Mouse (Mus musculus): ENCODE results near the gene Calcb.
"Not testable (repeated sequence)": the region's sequence is repeated elsewhere in the genome, so short reads cannot be mapped to it uniquely, and the experiment has no call there.

The Calcb gene

DNA sequence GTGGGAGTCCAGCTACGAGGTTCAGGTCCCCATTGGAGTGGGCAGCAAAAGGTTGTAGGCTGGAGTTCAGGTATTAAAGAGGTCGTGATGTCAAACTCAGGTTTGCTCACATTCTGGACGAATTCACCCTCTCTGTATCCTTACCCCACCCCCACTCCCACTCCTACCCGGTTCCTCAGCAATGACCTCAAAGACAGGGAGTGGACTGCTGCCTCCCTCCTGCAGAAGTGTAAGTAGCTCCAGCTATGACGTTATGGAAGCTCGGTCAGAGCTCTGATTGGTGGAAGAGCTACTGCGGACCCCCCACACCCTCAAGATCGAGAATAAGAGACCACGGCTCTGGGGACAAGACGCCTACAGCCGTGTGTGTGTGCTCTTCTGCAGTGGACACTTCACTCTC, at the start of gene Calcb:
Gene Calcb, plus strand, starts transcription at position 344 of the 400 bp plus-strand sequence.
- DNase-seq = no peak

DNA sequence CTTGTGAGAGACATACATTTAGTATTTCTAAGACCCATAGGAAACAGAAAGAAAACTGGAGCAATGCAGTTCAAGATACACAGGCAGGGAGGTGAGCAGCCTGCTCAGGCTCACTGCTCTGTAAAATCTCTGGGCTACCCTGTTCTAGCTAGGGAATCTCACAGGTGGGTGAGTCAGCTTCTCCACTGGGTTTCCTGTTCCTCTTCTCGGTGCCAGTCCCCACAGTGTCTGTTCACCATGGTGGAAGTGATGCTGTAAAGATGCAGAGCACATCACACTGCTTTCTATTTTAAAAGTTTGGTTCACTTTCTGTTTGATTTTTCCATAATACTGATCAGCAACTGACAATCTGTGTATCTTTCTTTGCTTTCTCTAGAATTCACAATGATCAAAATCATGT, 47.0 kb upstream of the Calcb start:
- no peak for DNase-seq

DNA sequence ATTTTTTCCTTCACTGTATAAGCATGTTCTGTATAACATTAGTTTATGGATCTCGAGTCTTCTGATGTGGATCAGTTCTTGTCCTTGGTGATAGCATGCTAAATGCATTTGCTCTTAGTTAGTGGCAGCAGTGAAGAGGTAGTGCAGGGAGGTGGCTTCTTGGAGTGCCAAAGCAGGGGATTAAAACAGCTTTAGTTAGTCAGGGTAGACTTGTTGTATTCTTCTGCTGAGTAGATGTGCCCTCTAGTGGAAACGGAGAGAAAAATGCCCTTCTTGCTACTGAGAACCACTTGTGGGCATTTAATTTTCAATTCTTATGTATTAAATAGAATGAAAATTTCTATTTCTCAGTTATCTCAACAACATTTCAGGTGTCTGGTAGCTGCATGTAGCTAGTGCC, 45.7 kb upstream of the Calcb start:
- peak; percentile 9 for DNase-seq

DNA sequence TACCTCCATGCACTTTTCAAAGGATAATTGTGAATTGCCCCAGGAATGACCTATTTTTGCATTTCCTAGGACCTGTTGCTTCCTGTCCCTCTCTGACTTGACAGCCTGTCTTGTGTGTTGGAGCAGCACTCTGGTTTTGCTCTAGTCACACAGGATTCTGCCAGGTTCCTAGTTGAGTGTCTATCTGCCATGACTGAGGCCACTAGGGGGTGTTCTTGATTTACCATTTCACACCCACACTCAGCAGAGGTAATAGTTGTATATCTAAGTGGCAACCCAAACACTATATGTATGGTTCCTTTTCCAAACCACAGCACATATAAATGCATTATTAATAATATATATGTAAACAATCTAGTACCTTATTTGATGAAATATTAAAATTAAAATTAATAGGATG, 26.1 kb upstream of the Calcb start:
- DNase-seq = no peak

GRCm38 (mm10) chr7:114700871-114701270, 17.6 kb upstream of the Calcb start:
- no peak for DNase-seq

DNA sequence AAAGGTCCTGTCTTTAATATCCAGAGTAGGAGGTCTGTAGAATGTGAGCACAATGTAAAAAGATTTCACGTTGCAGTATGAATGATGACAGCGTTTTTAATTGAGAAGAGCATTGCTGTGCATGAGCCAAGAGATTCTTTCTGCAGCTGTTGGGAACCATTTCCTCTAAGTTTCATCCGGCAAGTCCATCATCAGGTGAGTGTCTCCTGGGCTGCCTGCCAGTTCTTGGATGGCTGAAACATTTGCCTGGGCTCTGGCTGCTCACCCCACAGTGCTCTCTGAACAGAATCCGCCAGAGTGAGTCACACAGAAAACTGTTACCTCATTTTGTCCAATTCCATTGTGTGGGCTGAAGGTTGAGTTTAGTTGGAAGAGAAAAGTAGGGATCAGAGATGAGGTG, 11.7 kb upstream of the Calcb start:
- no peak for DNase-seq

DNA sequence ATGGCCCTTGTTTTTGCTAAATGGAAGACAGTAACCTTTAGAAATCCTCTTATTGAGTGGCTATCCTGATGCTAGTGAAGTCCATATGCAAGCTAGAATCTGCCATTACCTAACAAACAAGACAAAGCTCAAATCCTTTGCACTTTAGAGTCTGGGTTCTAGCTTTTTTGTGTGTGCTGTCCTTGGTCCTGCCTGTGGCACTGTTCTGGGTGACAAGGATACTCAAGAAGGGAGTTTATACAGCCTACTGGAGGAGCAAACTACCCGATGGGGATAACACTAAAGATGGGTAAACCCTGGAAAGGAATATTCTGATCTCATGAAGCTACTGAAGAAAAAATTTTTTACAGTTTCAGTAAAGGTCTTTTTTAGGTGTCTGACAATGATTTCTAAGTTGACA, 11.0 kb upstream of the Calcb start:
- DNase-seq = no peak

- DNase-seq = no peak
These were observed 8.0 kb upstream of the Calcb start for GRCm38 (mm10) chr7:114710419-114710818.

DNA sequence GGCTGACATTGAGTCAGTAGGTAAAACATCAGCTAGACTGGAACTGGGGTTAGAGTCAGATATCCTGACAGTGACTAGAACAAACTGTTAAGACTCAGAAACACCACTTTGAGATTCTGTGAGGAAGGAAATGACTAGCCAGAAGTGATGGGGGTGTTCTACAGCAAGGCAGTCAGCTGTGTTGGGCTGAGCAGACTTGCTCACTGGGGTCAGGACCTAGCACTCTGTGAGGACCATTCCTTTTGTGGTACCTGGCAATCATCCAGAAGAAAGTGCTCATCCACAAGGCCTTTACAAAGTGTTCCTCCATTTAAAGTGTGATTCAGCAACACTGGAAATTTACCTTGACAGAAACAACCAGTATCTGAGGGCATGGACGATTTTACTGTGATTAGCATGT, 5.9 kb upstream of the Calcb start:
- DNase-seq = no peak

- peak; percentile 25 for DNase-seq
These were observed 1.1 kb downstream of the Calcb start for GRCm38 (mm10) chr7:114719381-114720131.

DNA sequence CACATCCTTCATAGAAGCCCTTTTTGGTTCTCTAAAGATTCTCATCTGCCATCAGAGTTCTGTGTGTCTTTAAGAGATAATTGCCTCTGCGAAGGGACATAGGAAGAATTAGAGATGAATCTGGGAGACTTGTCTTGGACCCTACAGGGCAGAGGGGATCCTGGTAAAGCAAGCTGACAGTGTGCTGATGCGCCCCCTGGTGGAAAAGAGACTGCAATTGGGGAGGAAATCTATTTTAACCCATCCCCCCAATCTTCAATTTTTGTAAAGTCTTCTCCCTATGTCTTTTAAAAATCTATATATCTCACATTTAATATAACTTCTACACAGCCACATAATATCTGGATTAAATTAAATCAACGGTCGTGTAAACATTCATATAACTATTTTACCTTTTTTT, 11.3 kb downstream of the Calcb start:
- not testable (repeated sequence) for DNase-seq

DNA sequence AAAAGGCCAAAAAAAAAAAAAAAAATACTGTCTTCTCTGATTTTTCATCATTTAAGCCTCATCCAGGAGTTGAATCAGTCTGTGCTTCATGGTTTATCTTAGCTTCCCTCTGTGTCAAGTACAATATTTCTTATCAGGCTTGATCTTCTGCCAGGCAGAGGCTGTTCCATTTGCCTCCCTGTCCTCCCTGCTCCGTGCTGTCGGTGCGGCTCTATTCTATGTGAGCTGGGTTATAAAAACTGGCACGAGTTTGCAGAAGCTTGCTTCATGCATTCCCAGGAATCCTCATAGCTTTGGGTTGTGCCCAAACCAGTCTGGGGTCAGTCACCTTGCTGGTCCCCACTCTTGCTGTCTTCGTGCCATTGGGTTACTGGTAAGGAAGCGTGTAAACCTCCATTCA, 12.7 kb downstream of the Calcb start:
- DNase-seq = no peak

DNA sequence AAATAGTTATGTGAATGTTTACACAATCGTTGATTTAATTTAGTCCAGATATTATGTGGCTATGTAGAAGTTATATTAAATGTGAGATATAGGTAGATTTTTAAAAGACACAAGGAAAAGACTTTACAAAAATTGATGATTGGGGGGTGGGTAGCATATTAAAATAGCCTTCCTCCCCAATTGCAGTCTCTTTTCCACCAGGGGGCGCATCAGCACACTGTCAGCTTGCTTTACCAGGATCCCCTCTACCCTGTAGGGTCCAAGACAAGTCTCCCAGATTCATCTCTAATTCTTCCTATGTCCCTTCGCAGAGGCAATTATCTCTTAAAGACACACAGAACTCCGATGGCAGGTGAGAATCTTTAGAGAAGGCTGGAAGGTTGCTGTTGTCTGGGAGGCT, 13.3 kb downstream of the Calcb start:
- not testable (repeated sequence) for DNase-seq

- DNase-seq = no peak
These were observed 17.8 kb downstream of the Calcb start for GRCm38 (mm10) chr7:114736256-114736655.

DNA sequence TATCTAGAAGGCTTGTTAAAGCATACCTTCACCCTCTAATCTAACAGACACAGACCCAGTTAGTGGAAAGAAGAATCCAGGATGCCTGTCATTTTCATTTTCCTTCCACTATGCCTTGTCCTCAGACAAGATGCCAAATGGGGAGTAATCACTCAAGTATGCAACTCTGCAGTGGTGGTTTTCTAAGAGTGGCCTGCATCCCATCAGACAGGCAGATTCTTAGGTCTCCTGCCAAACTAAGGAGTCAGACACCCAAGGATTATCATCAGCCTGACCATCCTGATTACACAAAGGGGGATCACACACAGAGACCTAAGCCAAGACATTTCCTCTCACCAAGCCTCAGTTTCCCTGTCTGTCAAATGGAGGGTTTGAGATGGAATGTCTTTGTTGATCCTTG, 19.7 kb downstream of the Calcb start:
- DNase-seq = no peak

DNA sequence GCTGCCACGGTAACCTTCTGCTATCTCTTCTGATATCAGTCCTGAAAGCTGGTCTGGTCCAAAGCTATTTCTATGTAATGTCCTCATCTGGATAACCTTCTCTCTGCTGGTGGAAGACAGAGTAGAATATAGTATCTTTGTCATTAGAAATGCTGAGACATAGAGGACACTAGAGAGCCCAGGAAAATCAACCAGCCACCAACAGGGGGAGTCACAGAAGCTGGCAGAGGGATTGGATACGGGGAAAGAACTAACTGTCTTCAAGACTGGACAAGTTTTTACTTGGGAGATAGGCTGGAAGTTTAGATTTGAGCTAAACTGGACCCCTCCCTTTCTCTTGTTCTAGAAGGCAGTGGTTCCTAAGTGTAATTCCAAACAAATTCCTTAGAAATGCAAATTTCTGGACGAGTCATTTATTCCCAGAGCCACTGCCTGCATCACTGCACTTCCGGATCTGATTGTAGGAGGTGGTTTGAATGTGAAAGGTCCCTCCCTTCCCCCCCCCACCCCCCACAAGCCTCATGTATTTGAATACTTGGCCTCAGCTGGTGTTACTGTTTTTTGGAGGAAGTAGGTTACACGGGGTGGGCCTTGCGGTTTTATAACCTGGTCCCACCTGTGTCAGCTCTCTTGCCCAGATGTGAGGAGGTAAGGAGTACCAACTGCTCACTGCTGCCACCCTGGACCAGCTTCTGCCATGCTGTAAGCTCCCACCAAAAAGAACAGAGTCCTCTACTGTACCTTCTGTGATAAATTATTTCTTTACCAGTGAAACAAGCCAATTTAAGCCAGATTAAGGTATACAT, 22.1 kb downstream of the Calcb start:
- no peak for DNase-seq

DNA sequence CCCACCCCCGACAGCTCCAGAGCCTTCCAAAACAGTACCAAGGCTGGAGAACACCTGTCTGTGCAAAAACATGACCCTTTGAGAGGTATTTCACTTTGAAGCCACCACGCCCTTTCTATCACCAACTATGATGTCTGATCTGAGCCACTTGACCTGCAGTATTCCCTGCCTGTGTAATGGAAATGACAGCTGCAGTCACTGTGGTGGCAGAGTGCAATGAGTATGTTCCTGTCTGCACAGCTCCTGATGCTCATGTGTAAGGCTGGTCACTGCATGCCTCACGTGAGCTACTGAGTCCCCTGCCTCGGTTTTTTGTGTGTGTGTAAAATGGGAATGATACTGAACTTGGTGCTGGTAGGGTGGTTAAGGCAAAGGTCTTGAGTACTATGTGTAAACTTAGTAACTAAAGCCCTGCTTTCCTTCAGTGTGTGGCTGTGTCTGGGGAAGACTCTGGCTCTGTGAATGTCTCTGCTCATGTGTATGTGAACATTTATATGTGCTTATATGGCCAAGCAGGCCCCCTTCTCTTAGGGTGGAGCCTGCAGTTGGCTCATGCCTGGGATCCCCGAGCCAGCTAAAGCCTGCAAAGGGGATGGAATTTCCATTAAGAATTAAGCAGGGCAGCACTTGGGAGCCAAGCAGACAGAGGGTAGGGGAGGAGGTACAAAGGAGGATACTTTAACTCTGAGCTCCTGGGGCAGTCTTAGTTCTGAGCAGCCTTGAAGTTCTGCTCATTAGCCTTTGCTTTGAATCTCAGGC, 24.8 kb downstream of the Calcb start, which contains the start of gene Insc:
Gene Insc, plus strand, starts transcription at position 673 of the 759 bp plus-strand sequence.
- no peak for DNase-seq

DNA sequence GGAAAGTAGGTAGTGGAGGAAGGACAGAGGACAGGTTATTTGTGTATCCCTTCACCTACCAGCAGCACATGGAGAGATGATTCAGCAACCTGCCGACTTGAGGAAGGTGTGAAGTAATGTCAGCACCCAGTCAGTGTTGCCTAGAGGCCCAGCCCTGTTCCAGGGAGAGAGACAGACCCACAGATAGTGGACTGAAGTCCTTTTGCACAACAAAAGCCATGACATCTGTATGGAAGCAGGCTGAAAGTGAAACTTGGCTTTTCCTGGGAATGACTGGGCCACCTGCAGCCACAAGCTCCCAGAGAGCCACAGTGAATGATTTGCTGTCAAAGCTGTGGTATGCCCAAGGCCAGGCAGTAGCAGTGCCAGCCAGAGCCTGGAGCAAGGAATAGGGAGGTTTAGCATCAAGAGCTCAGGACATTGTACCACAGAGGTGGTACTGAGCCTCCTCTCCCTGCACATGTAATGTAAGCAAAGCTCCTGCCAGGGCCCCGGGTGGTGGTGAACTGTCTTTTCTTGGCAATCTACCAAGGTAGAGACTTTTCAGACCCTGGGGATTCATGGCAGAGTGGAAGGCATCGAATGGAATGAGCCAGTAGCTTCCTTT, 26.3 kb downstream of the Calcb start:
- DNase-seq = no peak

- DNase-seq = no peak
These were observed 27.2 kb downstream of the Calcb start for GRCm38 (mm10) chr7:114745481-114746271.

DNA sequence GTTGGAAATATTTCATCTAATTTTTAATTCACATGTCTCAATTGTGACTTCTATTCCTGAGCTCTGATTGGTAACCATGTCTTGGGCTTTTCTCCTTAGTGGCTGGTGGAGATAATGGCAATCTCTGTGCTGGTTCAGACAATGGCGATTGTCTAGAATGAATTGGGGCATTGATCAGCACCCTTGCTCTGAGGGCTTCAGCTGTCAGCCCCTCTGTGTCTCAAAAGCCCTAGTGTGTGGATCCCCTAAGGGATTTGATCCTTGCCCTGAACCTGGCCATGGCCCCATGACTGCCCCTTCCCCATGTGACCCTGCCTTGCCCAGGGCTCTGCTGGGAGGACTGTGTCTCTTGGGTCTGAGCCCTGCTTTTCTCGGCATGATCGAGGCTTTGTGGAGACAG, 29.2 kb downstream of the Calcb start:
- DNase-seq = no peak

DNA sequence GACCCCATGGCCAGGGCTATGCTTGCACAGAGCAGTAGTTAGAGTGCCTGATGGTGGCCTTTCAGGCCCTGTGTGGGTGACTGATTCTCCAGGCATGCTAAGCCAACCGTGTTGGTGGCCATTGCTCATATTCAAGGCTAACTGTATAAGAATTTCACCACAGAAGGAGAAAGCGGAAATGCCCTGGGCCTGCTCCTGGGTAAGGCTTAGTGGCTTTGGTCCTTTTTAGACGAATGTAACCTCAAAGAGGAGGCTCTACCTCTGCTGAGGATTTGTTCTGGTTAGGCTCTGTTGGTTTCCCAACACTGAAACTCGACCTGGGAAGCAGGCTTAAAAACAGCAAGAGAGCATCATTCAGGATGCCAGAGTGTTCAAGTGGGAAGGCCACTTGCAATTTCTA, 29.8 kb downstream of the Calcb start:
- no peak for DNase-seq

- no peak for DNase-seq
These were observed 35.0 kb downstream of the Calcb start for GRCm38 (mm10) chr7:114753471-114753870.

Measured in lung, postnatal 36 days (tissue).